Mouse (Mus musculus) gastrocnemius, postnatal 4 days (tissue): Measurements from ENCODE around the gene Cfap100. TPM values are rescaled to one million over a fixed set of nuclear protein-coding genes. Genes with fewer than 3 reads are reported as not detected.
A peak's percentile ranks its signal among the peaks of the same experiment; 100 is the strongest.

ENCODE experiments used
- DNase-seq, 2 experiments: peaks; one replicate each; pipeline ENCODE4 v3.0.0; 2021 to 2022; ENCODE audit warnings: low spot score in 2 of 2, mixed read lengths in 2 of 2
- total RNA-seq, 2 experiments: library from RNA; stranded (reverse); gene quantifications; 2 replicates each; pipeline ENCODE4 v1.2.3; 2021

Gene Cfap100
- total RNA-seq, 2 experiments from 2014 or later, result 0.26 to 0.37 TPM

DNA sequence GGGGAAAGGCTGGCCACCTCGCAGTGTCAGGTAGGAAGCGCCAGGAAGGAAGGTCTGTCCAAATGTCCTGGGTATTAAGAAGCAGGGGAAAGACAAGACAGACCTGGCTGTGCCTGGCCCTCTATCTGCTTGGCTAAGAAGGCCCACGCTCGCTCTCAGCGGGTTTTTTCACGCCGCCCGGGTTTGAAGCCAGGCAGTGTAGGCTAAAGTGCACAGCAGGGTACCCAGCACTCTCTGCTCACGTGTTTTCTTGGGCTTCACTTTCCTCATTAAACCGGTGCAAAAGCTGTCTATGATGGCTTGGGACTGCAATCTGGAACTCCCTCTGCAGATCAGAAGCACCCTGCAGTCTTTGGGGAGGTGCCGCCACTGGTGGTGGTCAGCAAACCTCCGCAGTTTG is 33.2 kb upstream of the Cfap100 start:
- no peak for DNase-seq

DNA sequence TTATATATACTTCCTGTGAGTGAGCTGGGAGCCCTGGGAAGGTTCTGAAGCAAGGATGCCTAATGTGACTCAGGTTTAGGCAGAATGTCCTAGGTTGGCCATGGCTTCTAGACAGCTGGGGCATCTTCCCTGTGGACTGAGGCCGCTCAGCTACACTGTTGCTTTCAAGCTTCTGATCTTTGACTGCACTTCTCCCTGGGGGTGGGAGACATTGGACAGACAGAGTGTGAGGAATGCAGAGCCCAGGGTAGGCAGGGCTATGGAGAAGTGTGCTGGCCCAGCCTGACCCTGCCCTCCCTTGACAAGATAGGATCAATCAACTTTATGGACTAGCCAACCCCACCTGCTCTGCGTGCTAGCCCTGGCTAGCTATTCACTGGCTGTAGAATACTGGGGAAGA is 32.6 kb upstream of the Cfap100 start:
- DNase-seq, result no peak

DNA sequence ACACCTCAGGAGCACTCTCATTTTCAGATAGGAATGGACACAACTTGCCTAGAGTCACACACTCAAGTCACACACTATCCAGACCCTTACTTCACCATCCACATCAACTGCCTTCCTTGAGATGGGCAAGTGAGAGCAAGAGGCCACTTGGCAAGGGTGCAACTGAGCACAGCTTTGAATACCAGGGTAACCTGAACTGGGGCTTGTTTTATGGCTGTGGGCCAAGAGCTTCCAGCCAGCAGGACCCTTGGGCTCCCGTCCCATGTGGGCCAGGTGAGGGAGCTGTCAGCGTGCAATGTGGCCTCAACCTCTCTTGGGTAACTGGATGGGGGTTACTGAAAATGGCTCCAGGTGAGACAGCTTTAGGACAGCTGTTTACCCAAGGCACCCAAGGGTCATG is 28.8 kb upstream of the Cfap100 start:
- no peak for DNase-seq

DNA sequence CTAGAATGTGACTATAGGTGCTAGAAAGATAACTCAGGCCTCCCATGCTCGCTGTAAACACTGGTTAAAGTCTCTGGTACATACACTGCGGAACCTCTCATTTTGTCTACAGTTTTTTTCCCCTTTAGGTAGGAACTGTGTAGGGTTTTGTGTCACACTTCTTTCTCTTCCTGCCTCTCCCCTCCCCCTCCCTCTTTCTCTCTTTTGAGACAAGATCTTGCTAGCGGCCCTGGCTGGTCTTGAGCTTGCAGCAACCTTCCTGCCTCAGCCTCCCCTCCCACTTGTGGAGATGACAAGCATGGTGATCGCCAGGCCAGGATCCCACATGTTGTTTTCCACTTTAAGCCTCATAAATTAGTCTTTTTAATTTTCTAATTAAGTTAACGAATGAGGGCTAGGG is 25.2 kb upstream of the Cfap100 start:
- DNase-seq, result no peak

DNA sequence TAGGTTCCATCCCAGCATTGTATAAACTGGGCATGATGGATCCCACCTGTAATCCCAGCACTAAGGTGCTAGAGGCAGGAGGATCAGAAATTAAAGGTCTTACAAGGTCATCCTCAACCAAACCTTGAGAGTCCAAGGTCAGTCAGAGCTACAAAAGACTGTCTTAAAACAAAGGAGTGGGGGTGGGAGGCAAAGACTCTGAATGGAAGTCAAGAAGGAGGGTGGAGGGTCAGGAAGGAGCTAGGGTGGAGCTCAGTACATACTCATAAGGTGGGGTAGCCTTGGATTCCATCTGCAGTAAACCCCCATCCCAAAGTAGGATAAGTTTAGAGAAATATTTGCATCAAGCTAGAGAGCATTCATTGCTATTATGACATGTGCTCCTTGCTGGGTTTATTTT is 24.0 kb upstream of the Cfap100 start:
- no peak for DNase-seq

DNA sequence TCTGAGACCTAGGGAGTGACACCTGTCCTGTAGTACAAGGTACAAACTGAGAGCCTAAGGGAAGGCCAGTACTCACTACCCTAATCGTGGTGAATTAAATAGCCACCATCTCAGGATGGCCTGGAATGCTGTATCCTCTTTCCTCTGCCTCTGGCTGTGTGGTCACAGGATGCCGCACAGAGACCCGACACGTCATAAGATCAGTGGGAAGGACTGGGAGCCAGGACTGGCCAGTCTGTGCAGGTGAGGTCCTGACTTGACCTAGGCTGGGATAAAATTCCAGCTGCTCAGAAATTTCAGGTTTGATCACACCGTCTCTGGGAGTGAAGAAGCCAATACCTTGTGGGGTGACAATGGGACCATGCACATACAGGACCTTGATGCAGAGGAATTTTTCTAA is 22.9 kb upstream of the Cfap100 start:
- DNase-seq, result no peak

DNA sequence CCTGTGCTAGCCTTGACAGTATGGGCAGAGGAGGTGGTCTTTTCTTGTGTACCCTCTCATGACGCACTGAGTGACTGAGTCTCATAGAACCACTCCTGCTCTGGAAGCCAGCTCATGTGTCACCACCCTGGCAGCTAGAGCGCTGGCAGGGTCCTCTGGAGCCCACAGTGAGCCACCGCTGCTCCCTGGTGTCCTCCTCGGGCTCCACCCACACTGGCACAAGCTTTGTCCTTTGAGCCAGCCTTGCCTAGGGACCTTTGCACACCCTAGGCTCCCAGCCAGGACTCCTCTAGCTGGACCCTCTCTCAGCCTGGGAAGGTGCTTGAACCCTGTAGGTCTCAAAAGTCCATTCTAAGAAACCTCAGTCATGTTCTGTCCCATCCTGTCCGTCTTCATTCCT is 22.1 kb upstream of the Cfap100 start:
- no peak for DNase-seq

DNA sequence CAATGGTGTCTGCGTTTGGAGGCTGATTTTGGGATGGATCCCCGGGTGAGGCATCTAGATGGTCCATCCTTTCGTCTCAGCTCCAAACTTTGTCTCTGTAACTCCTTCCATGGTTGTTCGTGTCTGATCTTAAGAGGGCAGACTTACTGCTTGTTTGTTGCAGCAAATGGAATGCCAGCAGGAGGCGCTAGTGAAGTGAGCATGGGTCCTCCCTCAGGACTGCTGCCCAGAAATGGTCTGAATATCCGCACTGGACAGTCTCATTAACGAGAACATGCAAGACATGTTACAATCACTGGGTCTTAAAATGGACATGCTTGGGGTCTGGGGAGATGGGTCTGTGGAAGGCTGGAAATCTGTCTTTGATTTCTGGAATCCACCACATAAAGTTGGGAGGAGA is 21.6 kb upstream of the Cfap100 start:
- DNase-seq, result peak; percentile 65 to 87

DNA sequence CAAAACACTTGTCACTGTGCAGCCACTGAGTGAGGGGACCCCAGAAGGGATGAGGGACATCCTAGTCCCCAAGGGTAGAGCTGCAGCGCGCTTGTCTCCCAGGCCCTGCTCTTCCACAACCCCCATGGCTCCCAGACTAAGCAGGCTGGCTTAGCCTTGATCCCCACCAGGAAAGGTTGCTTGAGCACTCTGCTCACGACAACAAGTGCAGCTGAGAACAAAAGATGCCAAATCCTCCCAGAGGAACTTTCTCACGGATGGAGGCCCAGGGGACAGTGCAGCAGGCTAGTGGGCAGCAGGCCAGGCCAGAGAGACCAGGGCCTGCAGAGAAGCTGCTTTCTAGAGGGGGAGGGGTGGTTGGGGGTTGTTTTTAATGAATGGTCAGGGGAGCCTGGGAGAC is 18.3 kb upstream of the Cfap100 start:
- DNase-seq, result no peak

DNA sequence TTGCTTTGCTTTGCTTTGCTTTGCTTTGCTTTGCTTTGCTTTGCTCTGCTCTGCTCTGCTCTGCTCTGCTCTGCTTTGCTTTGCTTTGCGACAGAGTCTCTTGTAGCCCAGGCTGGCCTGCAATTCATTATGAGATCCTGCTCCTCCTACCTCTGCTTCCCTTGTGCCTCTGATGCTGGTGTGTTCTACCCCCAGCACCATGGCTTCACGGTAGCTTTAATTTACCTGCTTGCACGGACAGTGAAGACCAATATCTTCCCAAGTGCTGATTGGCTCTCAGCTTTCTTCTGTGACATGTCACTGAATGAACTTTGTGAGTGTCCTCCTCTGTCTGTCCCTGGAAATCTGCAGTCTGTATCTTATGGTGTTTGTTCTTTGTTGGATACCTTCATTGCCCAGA is 8.4 kb upstream of the Cfap100 start:
- DNase-seq, result no peak

DNA sequence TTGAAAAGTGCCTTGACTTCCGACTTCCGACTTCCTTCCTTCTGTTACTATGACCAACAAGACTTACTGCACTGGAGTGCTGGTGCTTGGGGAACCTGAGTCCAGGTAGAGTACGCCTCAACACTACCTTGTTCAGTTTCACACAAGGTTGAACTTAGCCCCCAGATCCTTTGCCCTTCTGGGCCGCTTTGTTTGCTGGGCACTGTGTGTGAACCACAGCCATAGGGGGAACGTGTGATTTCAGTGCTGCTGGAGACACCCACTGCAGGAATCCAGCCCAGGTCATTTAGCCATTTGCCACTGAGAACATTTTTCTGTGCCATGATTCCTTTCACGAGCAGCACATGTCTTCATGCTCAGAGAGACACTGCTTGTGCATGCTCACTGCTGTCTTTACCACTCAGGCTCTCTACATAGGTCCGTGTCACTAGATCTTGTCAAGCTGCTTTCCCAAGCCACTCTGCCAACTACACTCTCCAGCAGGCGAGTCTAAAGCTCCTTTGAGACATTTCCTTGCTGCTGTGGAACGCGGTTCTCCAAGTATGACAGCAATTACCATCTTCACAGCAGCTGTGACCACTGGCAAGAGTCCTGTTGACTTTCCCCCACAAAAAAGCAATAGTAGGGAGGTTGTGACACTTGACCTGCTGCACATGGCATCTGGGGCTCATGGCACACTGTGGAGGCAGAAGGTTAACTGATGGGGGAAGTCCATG is 7.8 kb upstream of the Cfap100 start:
- DNase-seq, result no peak

DNA sequence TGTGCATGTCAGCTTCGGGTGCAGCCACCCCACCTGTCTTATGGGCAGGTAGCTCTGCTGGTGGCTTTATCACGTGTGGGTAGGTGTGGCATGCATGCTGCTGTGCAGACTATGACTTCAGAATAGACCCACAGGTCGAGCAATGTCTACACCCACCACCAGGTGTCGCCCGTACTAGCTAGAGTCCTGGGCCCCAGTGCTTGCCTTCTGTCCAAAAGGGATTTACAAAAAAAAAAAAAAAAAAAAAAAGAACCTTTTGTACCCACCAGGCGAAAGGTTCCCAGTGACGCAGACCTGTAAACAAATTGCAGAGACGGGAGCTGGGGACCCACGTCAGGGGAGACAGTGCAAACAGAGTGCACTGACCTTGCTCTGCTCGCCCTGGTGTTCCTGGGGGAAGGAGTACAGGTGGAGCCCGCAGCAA is 6.6 kb upstream of the Cfap100 start:
- DNase-seq, result peak; percentile 59 to 78

DNA sequence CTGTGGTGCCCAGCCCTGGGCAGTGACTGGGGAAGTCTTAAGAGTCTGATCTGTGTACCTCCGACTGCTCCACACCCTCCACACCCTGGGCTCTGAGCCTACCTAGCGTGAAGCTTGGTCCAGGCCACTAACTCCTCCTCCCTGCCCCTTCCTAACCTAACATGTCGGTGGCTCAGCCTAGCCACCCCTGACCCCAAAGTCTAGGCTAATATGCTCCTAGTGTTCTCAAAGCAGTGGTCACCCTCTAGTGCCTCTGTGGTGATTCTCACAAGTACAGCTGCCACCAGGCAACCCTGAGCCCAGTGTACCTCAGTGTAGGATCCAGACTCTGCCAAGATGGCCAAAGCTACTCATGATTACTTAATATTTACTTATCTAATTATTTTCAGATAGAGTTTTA is 6.1 kb upstream of the Cfap100 start:
- no peak for DNase-seq

DNA sequence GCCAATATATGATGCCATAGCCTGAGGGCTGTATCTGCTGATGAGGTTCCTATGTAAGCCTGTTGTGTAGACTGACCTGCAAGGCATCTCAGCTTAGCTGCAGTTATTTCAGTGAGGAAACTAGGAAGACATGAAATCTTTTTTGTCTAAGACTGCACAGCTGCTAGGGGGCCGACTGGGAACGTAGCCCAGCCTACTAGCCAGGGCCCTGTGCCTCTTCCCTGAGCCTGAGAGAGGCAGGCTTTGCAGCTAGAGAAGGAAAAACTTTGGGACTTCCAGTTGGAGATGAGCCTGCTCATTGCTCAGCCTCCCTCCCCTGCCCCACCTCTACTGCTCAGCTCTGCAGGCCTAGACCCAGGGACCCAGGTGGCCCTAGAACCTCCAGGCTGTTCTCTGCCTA is 2.9 kb upstream of the Cfap100 start:
- DNase-seq, result peak in 1 of 2 experiments; percentile 71

DNA sequence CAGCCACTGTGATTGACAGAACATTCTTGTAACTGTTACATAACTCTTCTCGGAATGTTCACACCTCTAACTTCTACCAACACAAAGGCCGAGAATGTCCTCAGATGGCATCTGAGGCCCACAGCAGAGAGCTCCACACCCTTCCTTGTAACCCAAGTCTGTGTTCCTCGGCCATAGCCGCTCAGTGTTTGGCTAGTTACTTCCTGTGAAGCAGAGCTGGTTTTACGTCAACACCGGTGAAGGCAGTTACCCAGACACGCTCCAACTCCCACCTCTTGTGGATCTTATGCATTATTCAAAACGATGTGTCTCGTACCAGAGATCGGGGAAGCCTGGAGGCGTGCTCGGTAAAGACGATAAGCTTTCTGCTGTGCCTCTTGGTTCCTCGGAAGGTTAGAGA is 1.3 kb upstream of the Cfap100 start:
- no peak for DNase-seq

DNA sequence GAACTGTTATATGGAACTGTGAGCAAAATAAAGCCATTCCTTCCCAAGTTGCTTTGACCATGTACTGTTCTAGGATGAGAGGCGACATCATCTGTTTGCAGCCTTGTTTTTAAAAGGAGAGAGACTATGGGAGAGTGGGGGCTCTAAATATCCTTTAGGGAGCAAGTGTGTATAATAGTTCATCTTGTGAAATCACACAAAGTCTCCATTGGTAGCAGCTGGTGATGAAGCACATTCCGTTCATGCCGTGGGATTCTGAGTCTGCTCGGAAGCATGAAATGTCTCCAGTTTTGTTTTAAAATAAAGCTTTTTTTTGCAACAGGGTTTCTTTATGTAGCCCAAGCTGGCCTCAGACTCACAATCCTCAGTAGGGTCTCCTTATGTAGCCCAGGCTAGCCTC is 2.6 kb downstream of the Cfap100 start:
- no peak for DNase-seq

DNA sequence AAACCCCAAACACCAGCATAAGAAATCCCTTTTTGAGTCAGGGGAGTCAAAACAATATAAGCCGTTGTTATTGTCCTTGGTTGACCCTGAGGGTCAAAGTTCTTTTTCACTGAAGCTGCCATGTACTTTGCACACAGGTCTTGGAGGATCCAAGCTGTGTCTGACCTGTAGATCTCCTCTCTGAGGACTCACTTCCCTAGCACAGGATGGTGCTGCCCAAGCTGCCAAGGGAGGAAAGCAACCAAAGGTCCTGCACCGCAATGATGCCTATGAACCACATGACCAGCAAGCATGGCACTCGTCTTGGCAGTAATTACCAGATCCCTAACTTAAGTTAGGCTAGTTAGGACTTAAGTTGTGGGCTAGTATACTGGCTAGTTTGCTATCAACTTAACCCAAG is 3.2 kb downstream of the Cfap100 start:
- DNase-seq, result no peak

DNA sequence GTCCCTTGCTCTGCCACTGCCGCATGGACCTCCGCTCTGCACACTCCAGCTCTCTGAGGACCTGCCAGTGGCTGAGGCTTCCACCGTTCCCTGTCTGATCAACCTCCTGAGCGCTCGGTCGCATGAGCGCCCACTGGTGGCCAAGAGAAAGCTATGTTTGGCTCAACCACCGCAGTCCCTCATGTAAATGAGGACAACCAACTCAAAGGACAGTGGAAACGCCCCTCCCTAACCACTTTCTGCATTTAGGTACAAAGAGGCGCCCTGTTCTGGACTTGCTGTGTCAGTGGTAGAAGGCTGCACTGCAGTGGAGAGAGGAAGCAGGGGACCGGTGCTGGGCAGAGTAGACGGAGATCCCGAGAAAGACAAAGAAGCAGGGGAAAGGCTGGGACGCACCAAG is 6.0 kb downstream of the Cfap100 start:
- DNase-seq, result peak; percentile 55 to 72

DNA sequence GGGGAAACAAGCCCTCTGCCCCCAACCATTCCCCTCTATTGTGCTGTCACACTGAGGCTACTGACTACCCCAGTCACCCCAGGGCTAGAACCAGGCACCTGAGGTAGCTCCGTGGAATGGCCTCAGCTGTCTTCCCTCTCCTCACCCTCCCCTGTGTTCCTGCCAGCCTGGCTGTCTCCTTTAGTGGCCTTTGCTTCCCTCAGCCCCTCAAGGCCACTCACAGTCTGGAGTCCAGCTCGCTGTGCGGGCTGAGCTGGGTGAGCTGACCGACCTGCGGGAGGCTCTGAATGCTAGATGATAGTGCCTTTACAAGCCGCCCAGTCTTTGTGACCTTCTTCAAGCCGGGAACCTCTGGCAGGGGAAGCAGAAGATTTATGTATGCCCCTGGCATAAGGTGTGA is 16.7 kb downstream of the Cfap100 start:
- DNase-seq, result no peak

DNA sequence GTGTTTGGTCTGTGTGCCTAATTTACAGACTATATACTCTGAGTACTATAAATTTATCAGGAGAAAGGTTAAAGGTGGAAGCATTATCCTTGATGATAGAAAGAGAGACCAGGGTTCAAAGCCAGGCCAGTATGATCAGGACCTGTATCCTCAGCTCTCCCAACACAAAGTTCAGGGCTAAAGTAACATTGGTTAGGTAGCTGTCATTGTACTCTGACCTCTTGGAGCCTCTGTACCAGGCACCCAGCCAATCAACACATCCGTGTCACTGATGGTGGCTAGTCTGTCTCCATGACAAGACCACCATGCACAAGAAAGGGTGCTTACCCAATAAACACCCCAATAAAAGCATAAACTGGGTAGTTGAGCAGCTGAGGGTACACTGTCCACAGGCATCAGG is 17.6 kb downstream of the Cfap100 start:
- no peak for DNase-seq

DNA sequence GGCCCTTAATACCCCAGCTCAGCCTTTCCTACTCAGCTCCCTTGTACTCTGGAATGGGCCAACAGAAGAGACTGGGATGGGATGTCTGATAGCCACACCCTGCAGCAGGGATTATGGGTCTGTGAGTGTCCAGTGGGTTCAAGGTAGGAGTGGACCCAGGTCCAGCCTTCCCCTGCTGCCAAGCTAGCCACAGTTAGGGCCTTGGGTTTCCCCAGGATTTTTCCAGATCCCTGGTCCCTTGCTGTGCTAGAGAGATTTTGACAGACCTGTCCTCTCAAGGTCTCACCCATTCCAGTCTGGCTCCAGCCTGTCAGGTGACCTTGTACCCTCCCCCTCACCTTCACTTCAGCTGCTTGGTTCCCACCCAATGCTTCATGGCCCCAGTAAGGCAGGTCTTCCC is 20.0 kb downstream of the Cfap100 start:
- no peak for DNase-seq

DNA sequence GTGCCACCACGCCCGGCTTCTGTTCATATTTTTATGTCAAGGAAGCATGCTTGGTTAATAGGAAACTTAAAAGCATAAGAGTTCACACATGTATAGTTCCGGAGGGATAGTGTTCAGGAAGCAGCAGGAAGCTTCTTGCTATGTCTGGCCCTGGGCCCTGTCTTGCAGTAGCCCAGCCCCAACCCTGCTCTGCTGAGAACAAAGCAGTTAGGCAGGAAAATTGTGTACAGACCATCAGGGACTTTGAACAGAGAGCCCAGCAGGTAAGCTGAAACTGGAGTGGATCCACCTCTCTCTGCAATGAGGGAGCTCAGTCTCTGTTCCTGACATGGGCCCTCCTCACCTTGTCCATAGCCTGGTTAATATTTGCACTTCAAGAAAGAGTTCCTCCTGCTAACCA is 31.3 kb downstream of the Cfap100 start:
- no peak for DNase-seq

DNA sequence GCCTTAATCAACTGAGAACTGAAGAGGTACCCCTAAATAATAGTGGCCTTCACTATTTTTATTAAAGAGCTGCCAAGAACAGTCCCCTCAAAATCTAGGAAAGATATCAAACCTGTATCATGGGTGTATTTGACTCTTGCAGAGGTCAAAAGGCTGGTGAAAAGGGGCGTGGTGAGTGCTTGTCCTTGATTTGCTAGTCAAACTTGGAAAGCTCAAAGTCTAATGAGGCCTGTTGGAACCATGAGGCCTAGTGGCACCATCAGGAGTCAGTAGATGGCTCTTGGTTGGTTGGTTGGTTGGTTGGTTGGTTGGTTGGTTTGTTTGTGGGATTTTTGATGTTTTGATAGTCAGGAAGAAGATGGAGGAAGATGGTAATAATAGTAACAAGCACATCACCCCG is 32.8 kb downstream of the Cfap100 start:
- no peak for DNase-seq

DNA sequence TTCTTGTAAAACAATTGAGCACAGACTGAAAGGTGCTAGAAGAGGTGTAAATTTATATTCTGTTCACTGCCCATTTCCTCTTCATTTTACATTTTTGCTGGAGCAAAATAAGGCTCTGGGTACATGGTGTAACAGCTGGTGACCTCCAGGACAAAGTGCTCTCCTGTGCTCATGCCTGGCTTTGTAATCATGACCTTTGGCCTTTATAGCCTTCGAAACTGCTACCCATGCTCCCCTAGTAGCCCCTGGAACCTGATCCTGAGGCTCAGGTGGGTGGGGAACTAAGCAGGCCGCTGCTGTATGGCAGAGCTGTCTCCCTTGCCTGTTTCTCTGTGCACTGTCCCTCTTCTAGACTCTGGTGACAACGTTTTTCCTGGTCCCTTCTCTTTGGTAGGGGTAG is 34.6 kb downstream of the Cfap100 start:
- DNase-seq, result no peak
